Mouse (Mus musculus) kidney, adult 11 months (tissue): ENCODE data around the gene Acot4.
"Not testable (repeated sequence)": the region's sequence is repeated elsewhere in the genome, so short reads cannot be mapped to it uniquely, and the experiment has no call there.

Source experiments
- DNase-seq: peaks from one replicate; pipeline ENCODE4 v3.0.0; 2022

Acot4 gene

DNA sequence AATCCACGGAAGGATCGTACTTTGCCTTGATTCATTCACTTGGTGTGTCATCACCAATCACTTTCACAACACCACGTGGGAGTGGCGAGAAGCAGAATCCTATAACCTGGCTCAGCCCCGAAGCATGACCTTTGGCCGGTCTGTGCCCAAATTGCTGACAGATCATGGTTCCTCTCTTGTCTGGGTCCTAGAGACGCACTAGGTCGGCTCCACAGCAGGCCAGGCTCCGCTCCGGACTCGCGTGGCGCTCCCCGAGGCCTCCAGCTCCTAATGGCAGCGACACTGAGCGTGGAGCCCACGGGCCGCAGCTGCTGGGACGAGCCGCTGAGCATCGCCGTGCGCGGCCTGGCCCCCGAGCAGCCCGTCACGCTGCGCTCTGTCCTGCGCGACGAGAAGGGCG is at the start of gene Acot4:
Gene Acot4 (plus strand): TSS at position 139 of the 400 bp plus-strand sequence.
- DNase-seq = peak; percentile 91

DNA sequence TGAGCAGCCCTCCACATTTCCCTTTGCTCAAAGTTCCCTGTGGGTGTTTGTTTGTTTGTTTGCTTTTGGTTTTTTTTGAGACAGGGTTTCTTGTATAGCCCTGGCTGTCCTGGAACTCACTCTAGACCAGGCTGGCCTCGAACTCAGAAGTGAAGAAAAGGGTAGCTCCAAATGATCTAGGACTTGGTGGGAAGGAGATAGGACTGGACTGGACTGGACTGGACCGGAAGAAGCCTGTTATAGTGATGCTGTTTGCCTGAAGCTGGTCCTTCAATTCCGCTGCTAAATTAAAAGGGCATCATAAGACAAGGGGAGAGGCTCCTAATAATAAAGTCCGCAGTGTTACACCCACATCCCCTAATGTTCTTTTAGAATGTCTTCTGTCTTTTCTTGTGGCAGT is 49.7 kb upstream of the Acot4 start:
- no peak for DNase-seq

DNA sequence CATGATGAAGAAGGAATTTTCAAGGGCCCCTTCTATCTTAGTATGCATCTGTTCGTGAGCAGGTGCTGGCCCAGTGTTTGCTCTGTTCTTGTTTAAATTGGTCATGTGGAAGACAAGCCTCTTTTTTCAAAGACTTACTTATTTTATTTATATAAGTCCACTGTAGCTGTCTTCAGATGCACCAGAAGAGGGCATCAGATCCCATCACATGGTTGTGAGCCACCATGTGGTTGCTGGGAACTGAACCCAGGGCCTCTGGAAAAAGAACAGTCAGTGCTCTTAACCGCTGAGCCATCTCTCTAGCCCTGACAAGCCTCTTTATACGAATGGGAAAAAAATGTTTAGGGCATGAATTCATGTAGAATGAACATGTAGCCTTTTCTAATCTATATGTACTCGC is 48.8 kb upstream of the Acot4 start:
- DNase-seq = no peak

DNA sequence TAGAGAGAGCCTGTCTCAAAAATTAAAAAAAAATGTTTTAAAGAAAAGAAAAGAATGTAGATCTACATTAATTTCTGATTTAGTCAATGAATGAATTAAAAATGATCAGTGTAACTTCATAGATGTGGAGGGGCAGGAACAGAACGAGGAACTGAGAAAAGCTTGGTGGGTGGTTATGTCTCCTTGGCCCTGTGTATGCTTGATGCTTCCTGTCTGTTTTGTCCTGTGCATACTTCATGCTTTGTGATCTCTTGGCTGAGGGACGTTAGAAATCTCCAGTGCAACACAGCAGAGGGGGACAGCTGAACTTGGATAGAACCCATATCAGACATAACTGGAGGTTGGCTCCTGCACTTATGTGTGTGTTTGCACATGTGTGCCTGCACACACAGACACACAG is 41.0 kb upstream of the Acot4 start:
- no peak for DNase-seq

DNA sequence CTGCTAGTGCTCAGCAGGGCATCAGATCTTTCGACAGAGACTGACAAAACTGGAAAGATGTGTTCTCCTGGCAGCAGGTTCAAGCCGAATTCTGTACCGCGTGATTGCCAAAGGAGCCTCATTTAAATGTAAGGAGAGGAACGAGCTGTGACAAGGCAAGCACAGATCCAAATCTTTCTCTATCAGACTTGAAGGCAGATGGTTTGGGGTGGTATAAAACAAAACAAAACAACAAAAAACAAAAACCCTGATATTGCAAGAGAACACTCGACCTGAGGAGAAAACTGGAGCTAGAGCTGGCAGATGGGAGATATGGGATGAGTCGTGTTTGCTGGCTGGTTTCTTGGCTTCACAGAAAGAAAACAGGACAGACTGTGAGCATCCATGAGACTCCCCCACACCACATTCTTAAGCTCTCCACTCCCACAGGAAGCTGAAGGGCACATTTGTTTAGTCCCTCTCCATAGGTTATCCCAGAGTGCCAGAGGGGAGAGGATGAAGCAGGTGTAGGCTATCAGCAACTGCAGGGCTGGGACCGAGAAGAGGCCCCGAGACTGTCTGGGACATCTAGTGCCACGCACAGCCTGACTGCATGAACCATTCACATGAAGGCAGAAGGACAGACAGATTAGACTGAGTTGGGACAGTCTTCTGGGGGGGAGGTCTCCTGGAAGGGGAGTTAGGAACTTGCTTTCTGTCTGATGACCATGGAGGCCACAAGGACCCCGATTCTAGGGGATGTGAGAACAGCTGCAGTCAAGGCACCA is 39.7 kb upstream of the Acot4 start:
- no peak for DNase-seq

DNA sequence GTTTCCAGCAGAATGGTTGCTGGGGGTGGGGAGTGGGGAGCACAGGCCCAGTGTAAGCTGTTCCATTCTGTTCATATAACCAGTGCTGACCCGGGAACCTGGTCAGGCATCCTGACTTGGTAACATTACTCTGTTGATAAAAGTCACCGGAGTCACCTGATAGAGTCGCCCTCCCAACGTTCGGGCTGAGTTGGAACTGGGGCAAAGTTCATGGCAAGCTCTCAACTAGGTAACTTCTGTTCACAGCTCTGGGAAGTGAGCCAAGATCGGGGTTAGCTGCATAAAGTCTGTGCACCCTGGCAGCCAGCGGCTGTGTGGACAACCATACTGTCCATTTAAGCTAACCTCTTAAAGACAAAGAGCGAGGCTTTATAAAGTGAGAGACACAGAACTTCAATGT is 38.9 kb upstream of the Acot4 start:
- peak; percentile 92 for DNase-seq

DNA sequence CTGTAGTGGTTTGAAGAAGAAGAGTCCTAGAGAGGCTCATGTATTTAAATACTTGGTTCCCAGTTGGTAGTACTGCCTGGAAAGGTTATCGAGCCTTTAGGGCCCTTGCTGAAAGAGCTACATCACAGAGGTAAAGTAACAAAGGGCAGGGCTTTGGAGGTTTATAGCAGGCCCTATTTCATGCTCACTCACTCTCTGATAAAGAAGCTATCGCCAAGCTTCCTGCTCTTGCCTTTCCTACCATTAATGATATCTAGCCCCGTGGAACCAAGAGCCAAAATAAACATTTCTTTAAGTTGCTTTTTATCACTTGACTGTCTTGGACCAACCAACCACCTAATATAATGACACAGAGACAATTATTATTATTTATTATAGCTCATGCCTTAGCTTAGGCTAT is 37.8 kb upstream of the Acot4 start:
- DNase-seq = no peak

DNA sequence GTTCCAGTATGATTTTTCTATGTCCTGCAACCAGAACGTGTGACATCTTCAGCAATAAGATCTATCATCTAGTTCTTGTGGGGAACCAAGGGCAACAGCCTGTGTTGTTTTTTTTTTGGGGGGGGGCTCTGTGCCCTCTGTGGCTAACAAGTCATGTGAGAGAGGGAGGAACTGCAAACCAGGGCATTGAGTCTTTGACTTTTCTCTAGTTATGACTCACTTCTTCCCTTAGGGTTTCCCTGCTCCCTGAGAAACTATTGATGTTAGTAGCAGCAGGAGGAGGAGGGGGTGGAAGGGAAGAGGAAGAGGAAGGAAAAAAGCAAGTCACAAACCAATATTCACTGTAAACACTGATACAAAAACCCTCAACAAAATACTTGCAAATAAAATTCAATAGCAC is 34.3 kb upstream of the Acot4 start:
- no peak for DNase-seq

DNA sequence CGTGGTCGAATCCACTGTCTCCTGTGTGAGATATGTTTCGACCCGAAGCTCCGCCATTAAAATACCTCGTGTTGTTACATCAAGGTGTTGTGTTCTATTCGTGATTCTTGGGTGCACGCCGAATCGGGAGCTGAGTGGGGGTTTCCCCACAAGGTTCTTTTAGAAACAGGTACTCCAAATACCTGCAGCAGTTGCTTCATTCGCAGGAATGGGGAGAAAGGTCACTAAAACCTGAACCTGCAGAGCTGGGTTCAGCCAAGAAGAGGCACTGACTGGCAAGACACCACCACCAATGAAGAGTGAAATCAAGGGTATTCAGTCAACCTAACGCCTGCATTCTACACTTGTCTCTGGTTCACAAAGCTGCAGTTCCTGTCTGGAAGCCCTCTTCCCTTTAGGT is 29.9 kb upstream of the Acot4 start:
- peak; percentile 59 for DNase-seq

DNA sequence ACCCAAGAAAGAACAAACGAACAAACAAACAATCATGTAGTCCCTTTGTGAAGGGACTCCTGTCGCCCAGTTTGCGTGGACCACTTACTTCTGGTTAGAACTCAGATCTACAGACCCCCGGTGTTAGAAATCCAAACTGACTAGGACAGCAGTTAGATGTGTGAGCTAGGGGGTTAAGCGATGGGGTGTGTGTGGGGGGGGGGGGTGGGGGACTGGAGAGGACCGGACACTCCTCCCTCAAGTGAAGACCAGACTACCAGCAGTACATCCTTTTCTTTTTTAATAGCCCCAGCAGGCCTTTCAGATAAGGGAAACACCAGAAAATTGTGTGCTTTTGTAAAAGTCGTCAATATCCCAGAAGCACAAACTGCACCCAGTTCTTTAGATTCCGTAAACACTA is 29.4 kb upstream of the Acot4 start:
- DNase-seq = no peak

DNA sequence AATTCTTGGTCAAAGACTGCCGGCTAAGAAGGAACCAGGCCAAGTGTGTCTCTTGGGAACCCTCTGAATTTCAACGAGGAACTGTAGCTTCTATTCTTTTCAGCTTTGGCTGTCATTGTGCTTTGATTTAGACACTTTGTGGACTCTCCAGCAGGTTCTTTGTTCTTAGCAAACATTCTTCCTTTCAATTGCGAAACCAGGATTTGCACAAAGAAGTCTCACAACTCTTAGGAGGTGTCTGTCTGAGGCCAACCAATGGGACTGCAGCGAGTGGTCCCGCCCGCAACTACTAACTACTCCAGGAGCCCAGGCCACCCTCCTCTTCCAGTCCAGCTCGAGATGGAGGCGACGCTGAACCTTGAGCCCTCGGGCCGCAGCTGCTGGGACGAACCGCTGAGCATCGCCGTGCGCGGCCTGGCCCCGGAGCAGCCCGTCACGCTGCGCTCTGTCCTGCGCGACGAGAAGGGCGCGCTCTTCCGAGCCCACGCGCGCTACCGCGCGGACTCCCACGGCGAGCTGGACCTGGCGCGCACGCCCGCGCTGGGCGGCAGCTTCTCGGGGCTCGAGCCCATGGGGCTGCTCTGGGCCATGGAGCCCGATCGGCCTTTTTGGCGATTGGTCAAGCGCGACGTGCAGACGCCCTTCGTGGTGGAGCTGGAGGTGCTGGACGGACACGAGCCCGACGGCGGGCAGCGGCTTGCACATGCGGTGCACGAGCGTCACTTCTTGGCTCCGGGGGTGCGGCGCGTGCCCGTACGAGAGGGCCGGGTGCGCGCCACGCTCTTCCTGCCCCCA is 28.8 kb upstream of the Acot4 start, which contains the start of gene Acot1:
Gene Acot1 (plus strand): TSS at position 320 of the 795 bp plus-strand sequence.
- DNase-seq = peak; percentile 84

DNA sequence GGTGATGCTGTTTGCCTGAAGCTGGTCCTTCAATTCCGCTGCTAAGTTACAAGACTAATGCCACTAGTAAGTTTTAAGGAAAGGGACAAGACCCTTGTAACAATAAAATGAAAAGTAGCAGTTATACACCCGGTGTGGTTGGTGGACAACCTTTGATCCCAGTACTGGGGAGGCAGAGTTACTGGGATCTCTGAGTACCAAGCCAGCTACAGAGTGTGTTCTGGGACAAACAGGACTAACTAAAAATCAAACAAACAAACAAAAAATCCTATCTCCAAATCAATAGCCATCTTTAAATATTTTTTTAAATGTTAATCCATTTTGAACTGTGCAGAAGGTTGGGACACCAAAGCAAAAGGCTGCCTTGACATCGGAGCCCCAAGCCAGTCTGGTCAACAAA is 28.0 kb upstream of the Acot4 start:
- DNase-seq = no peak

DNA sequence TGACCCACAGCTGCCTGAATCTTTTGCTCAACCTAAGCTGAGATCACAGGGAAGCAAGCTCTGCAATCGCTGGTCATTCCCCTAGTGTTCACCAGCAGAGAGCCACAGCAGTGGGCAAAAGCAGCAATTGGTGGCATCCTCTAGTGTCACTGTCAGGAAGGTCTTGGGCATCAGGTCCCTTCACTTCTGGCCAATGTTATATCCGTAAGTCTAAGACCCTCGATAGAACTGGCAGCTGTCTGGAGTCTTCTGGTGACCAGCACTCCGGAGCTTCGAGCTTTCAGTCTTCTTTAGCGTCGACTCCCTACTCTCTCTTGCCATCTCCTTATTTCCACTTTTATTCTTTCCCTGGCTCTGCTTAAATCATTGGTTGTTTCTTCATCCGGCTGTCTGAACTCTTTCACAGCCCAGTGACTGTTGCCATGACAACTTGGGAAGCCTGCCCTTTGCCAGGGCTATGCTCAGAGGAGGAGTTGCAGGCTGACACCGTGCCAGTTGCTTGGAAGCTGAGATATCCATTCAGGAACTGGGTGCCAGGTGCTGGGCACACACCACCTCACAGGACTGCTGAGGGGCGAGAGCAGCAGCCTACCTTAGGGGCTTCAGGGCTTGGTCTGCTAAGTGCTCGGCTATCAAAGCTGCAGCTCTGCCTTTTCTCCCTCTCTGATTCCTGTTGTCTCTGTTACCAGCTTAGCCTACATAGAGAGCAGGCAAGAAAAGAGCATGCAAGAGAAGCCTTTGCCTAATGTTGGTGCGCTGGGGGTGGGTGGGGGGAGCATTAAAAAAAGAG is 26.7 kb upstream of the Acot4 start:
- DNase-seq = peak; percentile 96

DNA sequence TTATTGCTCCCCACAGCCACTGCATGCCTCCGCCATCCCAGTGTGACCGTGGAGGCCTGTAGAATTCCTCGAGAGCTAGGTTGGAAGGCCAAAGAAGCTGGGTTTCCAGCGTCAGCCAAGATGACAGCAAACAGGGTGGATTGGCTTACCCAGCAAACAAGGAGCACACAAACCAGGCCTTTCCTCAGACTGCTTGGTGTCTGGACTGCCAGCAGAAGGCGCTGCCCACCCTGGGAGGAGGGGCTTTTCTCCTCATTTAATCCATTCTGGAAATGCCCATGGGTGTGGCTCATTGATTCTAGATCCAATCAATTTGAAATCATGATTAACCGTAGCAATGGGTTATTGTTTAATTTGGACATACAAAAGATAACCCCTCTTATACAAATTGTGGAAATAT is 25.0 kb upstream of the Acot4 start:
- no peak for DNase-seq

DNA sequence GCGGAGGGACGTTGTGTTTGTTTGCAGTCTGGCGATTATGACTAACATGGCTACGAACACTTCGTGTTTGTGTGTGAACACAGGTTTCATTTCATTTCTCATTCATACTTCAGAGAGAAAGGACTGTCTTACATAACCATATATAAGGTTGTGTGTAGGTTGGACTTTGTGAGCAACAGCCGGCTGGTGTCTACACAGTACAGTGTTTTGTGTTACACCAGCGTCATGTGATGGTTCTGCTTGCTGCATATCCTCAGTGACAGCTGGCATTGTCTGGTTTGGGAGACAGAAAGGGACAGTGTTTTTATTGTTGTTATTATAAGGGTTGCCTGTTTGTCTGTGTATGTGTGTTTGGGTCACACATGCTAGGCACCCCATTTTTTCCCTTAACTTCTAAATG is 24.5 kb upstream of the Acot4 start:
- no peak for DNase-seq

DNA sequence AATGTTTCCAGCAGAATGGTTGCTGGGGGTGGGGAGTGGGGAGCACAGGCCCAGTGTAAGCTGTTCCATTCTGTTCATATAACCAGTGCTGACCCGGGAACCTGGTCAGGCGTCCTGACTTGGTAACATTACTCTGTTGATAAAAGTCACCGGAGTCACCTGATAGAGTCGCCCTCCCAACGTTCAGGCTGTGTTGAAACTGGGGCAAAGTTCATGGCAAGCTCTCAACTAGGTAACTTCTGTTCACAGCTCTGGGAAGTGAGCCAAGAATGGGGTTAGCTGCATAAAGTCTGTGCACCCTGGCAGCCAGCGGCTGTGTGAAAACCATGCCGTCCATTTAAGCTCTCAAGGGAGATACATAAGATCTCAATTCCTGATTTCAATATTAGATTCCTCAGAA is 17.7 kb upstream of the Acot4 start:
- peak; percentile 93 for DNase-seq

DNA sequence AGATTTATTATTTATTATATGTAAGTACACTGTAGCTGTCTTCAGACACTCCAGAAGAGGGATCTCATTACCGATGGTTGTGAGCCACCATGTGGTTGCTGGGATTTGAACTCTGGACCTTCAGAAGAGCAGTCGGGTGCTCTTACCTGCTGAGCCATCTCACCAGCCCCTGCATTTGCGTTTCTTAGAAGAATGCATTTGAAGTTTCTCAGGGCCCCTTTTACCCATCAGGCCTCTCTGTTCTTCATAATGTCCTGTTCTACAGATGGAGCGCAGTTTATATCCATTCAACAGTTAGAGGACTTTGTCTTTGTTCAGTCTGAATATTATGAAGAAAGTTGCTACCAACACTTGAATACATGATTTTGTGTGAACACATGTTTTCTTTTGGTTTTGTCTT is 15.9 kb upstream of the Acot4 start:
- not testable (repeated sequence) for DNase-seq

DNA sequence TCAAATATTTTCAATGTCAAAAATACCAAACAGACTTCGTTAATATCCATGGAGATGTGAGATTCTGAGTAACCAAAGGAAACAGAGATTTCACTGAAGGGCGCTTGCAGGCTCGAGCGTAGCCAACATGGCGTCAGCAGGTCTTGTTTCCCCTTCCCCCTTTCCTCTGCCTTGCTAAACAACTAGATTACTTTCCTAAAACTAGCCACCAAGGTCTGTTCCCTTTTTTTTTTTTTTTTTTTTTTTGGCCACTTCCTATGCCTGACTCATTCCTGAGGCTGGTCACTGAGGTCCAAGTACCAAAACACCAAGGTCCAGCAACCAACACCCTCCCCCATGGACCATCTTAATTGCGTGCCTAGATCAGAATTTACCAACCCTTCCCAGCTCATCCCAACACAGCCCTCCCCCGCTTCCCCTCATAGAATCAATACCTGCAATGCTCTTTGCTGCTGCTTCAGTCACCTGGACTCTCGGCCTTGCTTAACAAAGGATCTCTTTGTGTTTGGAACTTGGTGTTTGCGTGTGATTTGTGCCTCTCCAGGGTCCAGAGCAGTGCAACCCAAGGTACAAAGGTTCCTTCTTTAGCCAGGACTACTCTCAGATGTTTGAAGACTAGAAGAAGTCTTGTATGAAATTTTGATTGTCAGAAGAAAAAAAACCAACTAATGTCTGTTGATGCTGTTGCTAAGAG is 15.0 kb upstream of the Acot4 start:
- DNase-seq = no peak

DNA sequence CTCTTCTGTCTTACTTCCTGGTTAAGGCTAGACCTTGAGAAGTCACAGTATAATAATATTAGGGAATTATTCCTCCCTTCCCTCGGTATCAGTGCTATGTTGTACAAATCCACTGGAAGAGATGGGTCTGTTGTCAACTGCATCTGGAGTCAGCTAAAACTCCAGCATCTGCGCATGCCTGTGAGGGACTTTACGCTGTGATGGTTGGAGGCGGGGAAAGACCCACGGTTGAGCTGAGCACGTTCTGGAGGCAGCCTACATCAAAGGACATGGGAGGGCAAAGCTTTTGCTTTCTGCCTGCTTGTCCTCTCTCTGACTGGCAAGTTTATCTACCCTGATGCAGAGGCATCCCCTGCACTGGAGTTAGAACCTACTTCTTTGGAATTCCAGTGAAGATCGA is 12.3 kb upstream of the Acot4 start:
- no peak for DNase-seq

DNA sequence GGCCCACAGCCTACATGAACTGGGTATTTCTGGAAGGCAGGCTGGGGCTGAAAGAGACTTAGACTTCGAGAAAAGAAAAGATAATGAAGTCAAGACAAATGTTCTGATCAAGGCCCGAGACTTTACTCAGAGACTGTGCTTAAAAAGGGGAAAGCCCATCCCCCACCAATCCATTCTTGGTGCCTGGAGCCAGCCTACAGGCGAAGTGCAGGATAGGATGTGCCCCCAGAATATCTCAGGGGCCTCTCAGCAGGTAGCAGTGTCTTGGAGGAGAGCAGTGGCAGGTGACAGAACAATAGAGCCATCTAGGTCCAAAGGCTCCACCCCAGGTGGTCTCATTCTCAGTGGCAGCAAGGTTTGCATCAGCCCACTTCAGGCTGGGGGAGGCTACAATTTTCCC is 9.9 kb upstream of the Acot4 start:
- not testable (repeated sequence) for DNase-seq

DNA sequence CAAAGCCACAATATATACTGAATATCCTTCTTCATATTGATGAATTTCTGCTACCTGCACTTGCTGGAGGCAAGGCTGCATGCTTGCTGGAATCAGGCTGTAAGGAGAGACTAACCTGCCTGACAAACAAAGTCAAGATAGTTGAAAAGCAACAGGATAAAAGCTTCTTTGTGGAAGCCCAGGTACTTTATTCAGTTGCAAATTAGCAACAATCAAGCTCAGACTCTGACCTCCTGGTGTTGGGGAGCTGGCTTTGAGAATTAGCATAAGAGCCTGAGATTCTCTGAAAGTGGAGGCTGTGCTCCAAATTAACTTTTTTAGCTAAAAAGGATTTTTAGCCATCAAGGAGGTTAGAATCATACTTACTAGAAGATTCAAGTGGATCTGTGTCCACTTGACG is 9.1 kb upstream of the Acot4 start:
- not testable (repeated sequence) for DNase-seq

DNA sequence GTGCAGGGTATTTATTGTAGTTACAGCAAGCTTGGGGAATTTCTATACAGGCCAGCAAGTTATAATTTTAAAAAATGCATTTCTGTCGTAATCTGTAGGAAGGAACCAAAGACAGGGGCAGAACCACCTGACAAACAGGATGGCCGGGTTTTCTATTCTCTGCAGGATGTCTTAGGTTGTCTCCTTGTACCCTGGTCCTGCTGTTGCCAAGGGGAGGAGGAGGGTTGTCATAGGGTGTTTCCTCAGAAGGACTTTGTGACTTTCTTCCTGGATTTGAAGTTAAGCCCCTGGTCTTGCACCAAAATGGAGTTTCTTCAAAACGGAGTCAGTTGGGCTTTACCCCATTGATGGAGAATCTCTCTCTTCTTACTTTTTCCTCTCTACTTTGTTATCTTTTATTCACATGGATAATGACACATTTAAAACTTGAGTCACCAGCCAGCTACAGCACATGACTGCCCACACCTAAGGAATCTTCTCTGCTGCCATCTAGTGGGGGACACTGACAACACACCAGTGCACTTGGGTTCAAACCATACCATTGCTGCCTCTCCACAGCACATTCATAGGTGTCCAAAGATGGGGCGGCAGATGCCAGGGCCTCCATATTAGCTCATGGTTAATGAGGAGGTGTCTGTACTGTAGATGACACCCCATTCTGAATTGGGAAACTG is 7.4 kb upstream of the Acot4 start:
- peak; percentile 74 for DNase-seq
